Mouse (Mus musculus) neural tube, embryonic 14.5 days (tissue): ENCODE measurements at regions not wholly inside any gene's neighbourhood (a gene's known extent, or its start where the extent isn't known, plus 50 kb on each side); places are given as distances from the start of the nearest gene placed in this dataset.

Source experiments
- ATAC-seq: fragments of 200-750 bp; cut with Nextera tagmentation; 2 replicates; pipeline ENCODE4 v1.8.0; 2017; ENCODE audit warnings: low read depth, mild to moderate bottlenecking, moderate TSS enrichment, moderate library complexity
- H3K27ac ChIP-seq: fragments of 300-500 bp; sonication (generic); 2 replicates; pipeline ENCODE4 v1.5.1; 2014; ENCODE audit warnings: low read depth, mild to moderate bottlenecking, control low read depth, low read length, moderate library complexity, mixed read lengths
- H3K27me3 ChIP-seq: fragments of 300-500 bp; sonication (generic); 2 replicates; pipeline ENCODE4 v1.6.1; 2014; ENCODE audit warnings: low read length; ENCODE audit not compliant: control insufficient read depth, insufficient read depth
- H3K36me3 ChIP-seq: fragments of 300-500 bp; sonication (generic); 2 replicates; pipeline ENCODE4 v1.6.1; 2014; ENCODE audit warnings: low read length, mixed read lengths; ENCODE audit not compliant: control insufficient read depth, insufficient read depth
- H3K4me1 ChIP-seq: fragments of 300-500 bp; sonication (generic); 2 replicates; pipeline ENCODE4 v1.6.1; 2014; ENCODE audit warnings: low read length; ENCODE audit not compliant: control insufficient read depth, insufficient read depth
- H3K4me2 ChIP-seq: fragments of 300-500 bp; sonication (generic); 2 replicates; pipeline ENCODE4 v1.6.1; 2014; ENCODE audit warnings: mild to moderate bottlenecking, low read depth, low read length, control low read depth
- H3K4me3 ChIP-seq: fragments of 300-500 bp; sonication (generic); 2 replicates; pipeline ENCODE4 v1.5.1; 2014; ENCODE audit warnings: low read depth, low read length, control low read depth, mixed read lengths
- H3K9ac ChIP-seq: fragments of 300-500 bp; sonication (generic); replicated peaks from 2 replicates; pipeline ENCODE4 v1.6.1; 2014; ENCODE audit warnings: low read depth, mild to moderate bottlenecking, control low read depth, low read length, mixed read lengths
- H3K9me3 ChIP-seq: fragments of 300-500 bp; sonication (generic); 2 replicates; pipeline ENCODE4 v1.6.1; 2016; ENCODE audit warnings: low read length; ENCODE audit not compliant: control insufficient read depth
- WGBS: fragments of 180-500 bp; shearing (Covaris S2); extraction: QIAGEN DNeasy Blood & Tissue Kit; methylation state at CpG from one replicate; pipeline ENCODE4 v1.1.7; 2014; 5-methylcytosine and 5-hydroxymethylcytosine counted together

GRCm38 (mm10) chr9:112367291-112367690 lies 131.6 kb upstream of the Arpp21 start:
- Histone ChIP-seq H3K9me3 (no peaks in the 10 kb centered on the region), H3K9ac (no peak overlapping the region), H3K27ac (no peak overlapping the region), H3K4me1 (no peaks in the 10 kb centered on the region), H3K4me3 (no peak overlapping the region), H3K27me3 (no peaks in the 10 kb centered on the region), H3K4me2 (no peak overlapping the region), H3K36me3 (no peaks in the 10 kb centered on the region)
- no peak for ATAC-seq

- ATAC-seq = no peak
- Histone ChIP-seq H3K4me1 (no peaks in the 10 kb centered on the region), H3K27me3 (no peaks in the 10 kb centered on the region), H3K4me2 (no peak overlapping the region), H3K4me3 (no peak overlapping the region), H3K9ac (no peak overlapping the region), H3K36me3 (no peaks in the 10 kb centered on the region), H3K9me3 (no peaks in the 10 kb centered on the region), H3K27ac (no peak overlapping the region)
- 85% methylated on average over 3 of the region's 3 CpGs for whole genome bisulfite sequencing
Observed at GRCm38 (mm10) chr9:112361355-112361754, 125.6 kb upstream of the Arpp21 start.

GRCm38 (mm10) chr9:112358711-112359298 lies 123.1 kb upstream of the Arpp21 start:
- Histone ChIP-seq H3K4me3 (no peak overlapping the region), H3K36me3 (no peaks in the 10 kb centered on the region), H3K4me2 (no peak overlapping the region), H3K9me3 (no peaks in the 10 kb centered on the region), H3K27me3 (no peaks in the 10 kb centered on the region), H3K4me1 (no peaks in the 10 kb centered on the region), H3K27ac (peak overlapping the region; percentile 36; the same call in 1 of the 2 replicates), H3K9ac (no peak overlapping the region)
- no peak for ATAC-seq
- 49% methylated on average over 5 of the region's 5 CpGs for WGBS

GRCm38 (mm10) chr9:112353196-112353595 lies 117.5 kb upstream of the Arpp21 start:
- Histone ChIP-seq H3K27me3 (no peaks in the 10 kb centered on the region), H3K9me3 (no peaks in the 10 kb centered on the region), H3K4me1 (no peaks in the 10 kb centered on the region), H3K9ac (no peak overlapping the region), H3K4me2 (no peak overlapping the region), H3K4me3 (no peak overlapping the region), H3K36me3 (no peaks in the 10 kb centered on the region), H3K27ac (no peak overlapping the region)
- no peak for ATAC-seq
- WGBS = 85% methylated on average over 3 of the region's 3 CpGs

- H3K36me3 ChIP-seq = no peaks in the 10 kb centered on the region
- H3K4me2 ChIP-seq = no peak overlapping the region
- no peaks in the 10 kb centered on the region for H3K9me3 ChIP-seq
- no peak overlapping the region for H3K27ac ChIP-seq
- H3K4me3 ChIP-seq = no peak overlapping the region
- H3K9ac ChIP-seq = no peak overlapping the region
- no peaks in the 10 kb centered on the region for H3K27me3 ChIP-seq
- H3K4me1 ChIP-seq = no peaks in the 10 kb centered on the region
- no peak for ATAC-seq
Observed at GRCm38 (mm10) chr9:112348942-112349341, 113.2 kb upstream of the Arpp21 start.

GRCm38 (mm10) chr9:112344792-112345191 lies 109.1 kb upstream of the Arpp21 start:
- no peak overlapping the region for H3K4me2 ChIP-seq
- H3K4me3 ChIP-seq = no peak overlapping the region
- H3K4me1 ChIP-seq = no peaks in the 10 kb centered on the region
- no peaks in the 10 kb centered on the region for H3K27me3 ChIP-seq
- no peak overlapping the region for H3K27ac ChIP-seq
- 63% methylated on average over 1 of the region's 1 CpGs for WGBS
- no peak for ATAC-seq
- no peaks in the 10 kb centered on the region for H3K9me3 ChIP-seq
- no peaks in the 10 kb centered on the region for H3K36me3 ChIP-seq
- no peak overlapping the region for H3K9ac ChIP-seq

GRCm38 (mm10) chr9:112340363-112340762 lies 104.6 kb upstream of the Arpp21 start:
- H3K9me3 ChIP-seq = no peaks in the 10 kb centered on the region
- no peaks in the 10 kb centered on the region for H3K36me3 ChIP-seq
- no peak overlapping the region for H3K4me3 ChIP-seq
- no peaks in the 10 kb centered on the region for H3K27me3 ChIP-seq
- no peak for ATAC-seq
- no peak overlapping the region for H3K4me2 ChIP-seq
- WGBS = 76% methylated on average over 2 of the region's 2 CpGs
- H3K27ac ChIP-seq = no peak overlapping the region
- H3K4me1 ChIP-seq = no peaks in the 10 kb centered on the region
- no peak overlapping the region for H3K9ac ChIP-seq

GRCm38 (mm10) chr9:112320016-112320415 lies 84.3 kb upstream of the Arpp21 start:
- Histone ChIP-seq H3K4me2 (no peak overlapping the region), H3K36me3 (no peaks in the 10 kb centered on the region), H3K9ac (no peak overlapping the region), H3K4me3 (no peak overlapping the region), H3K27me3 (no peaks in the 10 kb centered on the region), H3K27ac (no peak overlapping the region), H3K4me1 (no peaks in the 10 kb centered on the region), H3K9me3 (no peaks in the 10 kb centered on the region)
- ATAC-seq = no peak
- 60% methylated on average over 5 of the region's 5 CpGs for WGBS

GRCm38 (mm10) chr9:112308950-112309349 lies 73.2 kb upstream of the Arpp21 start:
- WGBS = 87% methylated on average over 5 of the region's 5 CpGs
- Histone ChIP-seq H3K4me1 (no peaks in the 10 kb centered on the region), H3K9me3 (no peaks in the 10 kb centered on the region), H3K27ac (no peak overlapping the region), H3K9ac (no peak overlapping the region), H3K27me3 (no peaks in the 10 kb centered on the region), H3K4me3 (no peak overlapping the region), H3K4me2 (no peak overlapping the region), H3K36me3 (no peaks in the 10 kb centered on the region)
- ATAC-seq = no peak
